Comparison of ENCODE assay signal across 7 mouse cellular contexts in genomic region chr4:155802741-155803339, GRCm38 (mm10). TPM values are rescaled to one million over a fixed set of nuclear protein-coding genes. Genes with fewer than 3 reads are reported as not detected.
DNase-seq lines count a peak whose midpoint lies in the region; ATAC-seq and TF ChIP-seq lines count a peak whose summit lies in the region.

Gene Mrpl20 (plus strand): TSS chr4:155802878.

- peak within 1 kb of the TSS; percentile 87 for H3K27ac ChIP-seq in embryonic facial prominence, embryonic 10.5 days (replicated peaks)
- peak within 1 kb of the TSS; percentile 46; the same call in 1 of the 2 replicates for H3K27ac ChIP-seq in heart, embryonic 11.5 days (ENCODE audit: low read depth, low read length)
- peak within 1 kb of the TSS; percentile 80 for H3K27ac ChIP-seq in midbrain, embryonic 15.5 days

- H3K79me2 ChIP-seq in C2C12 (ENCODE audit: control insufficient read depth, insufficient read depth) = peaks cover 44% of the 10 kb centered on the region

- H3K4me2 ChIP-seq in heart, embryonic 11.5 days = peak within 1 kb of the TSS; percentile 81
- H3K4me2 ChIP-seq in midbrain, embryonic 15.5 days = peak within 1 kb of the TSS; percentile 59

- H3K27me3 ChIP-seq in C2C12 (ENCODE audit: control insufficient read depth, insufficient read depth, insufficient read length) = no peaks in the 10 kb centered on the region
- no peaks in the 10 kb centered on the region for H3K27me3 ChIP-seq in embryonic facial prominence, embryonic 10.5 days (replicated peaks; ENCODE audit: low read depth, poor library complexity, severe bottlenecking)
- H3K27me3 ChIP-seq in heart, embryonic 11.5 days (ENCODE audit: control insufficient read depth, insufficient read depth, low read length) = no peaks in the 10 kb centered on the region; the same call in 1 of the 2 replicates
- H3K27me3 ChIP-seq in midbrain, embryonic 15.5 days (replicated peaks) = no peaks in the 10 kb centered on the region

- peak; percentile 14; the same call in 1 of the 2 replicates for ATAC-seq in heart, embryonic 11.5 days (replicated peaks; ENCODE audit: insufficient number of reproducible peaks, low FRiP score, low TSS enrichment)
- ATAC-seq in midbrain, embryonic 15.5 days (replicated peaks) = peak; percentile 59

- peaks cover 33% of the 10 kb centered on the region for H3K79me3 ChIP-seq in C2C12 (ENCODE audit: low read depth)

- H3K9ac ChIP-seq in heart, embryonic 11.5 days (ENCODE audit: low read depth, low read length) = peak within 1 kb of the TSS; percentile 94
- H3K9ac ChIP-seq in midbrain, embryonic 15.5 days = peak within 1 kb of the TSS; percentile 80

- H3K36me3 ChIP-seq in C2C12 (ENCODE audit: control insufficient read depth, insufficient read depth) = peaks cover 19% of the 10 kb centered on the region
- peaks cover 30% of the 10 kb centered on the region for H3K36me3 ChIP-seq in embryonic facial prominence, embryonic 10.5 days (replicated peaks)
- H3K36me3 ChIP-seq in heart, embryonic 11.5 days (ENCODE audit: control insufficient read depth, insufficient read depth, low read length) = peaks cover 4% of the 10 kb centered on the region
- peaks cover 6% of the 10 kb centered on the region for H3K36me3 ChIP-seq in midbrain, embryonic 15.5 days (replicated peaks)

- no peak for TF ChIP-seq CTCF in C2C12 (IDR thresholded peaks at IDR 0.05; ENCODE audit: control insufficient read depth, insufficient read depth, insufficient read length)

- peak; percentile 74 for DNase-seq in ES-CJ7 (ENCODE audit: low read depth, low spot score)
- peak; percentile 29 for DNase-seq in embryonic facial prominence, embryonic 10.5 days (ENCODE audit: low spot score)
- no peak for DNase-seq in left cerebral cortex, adult 8-10 months (ENCODE audit: low spot score in 2 of 2)
- no peak for DNase-seq in cerebellum, adult 11 months

- peaks cover 18% of the 10 kb centered on the region for H3K4me1 ChIP-seq in embryonic facial prominence, embryonic 10.5 days
- peaks cover 9% of the 10 kb centered on the region for H3K4me1 ChIP-seq in heart, embryonic 11.5 days (ENCODE audit: control insufficient read depth, insufficient read depth, low read length)
- peaks cover 22% of the 10 kb centered on the region for H3K4me1 ChIP-seq in midbrain, embryonic 15.5 days

- WGBS in embryonic facial prominence, embryonic 10.5 days = 9% methylated on average over 12 of the region's 12 CpGs
- WGBS in heart, embryonic 11.5 days (ENCODE audit: insufficient replicate concordance) = 9% methylated on average over 12 of the region's 12 CpGs
- 10% methylated on average over 12 of the region's 12 CpGs for WGBS in midbrain, embryonic 15.5 days

- no peaks in the 10 kb centered on the region for H3K9me3 ChIP-seq in embryonic facial prominence, embryonic 10.5 days
- H3K9me3 ChIP-seq in heart, embryonic 11.5 days (replicated peaks; ENCODE audit: control insufficient read depth, low read length) = no peaks in the 10 kb centered on the region
- no peaks in the 10 kb centered on the region for H3K9me3 ChIP-seq in midbrain, embryonic 15.5 days

- H3K4me3 ChIP-seq in C2C12 (ENCODE audit: insufficient read depth, poor library complexity, severe bottlenecking) = peak within 1 kb of the TSS; percentile 89
- peak within 1 kb of the TSS; percentile 98 for H3K4me3 ChIP-seq in embryonic facial prominence, embryonic 10.5 days
- H3K4me3 ChIP-seq in heart, embryonic 11.5 days (ENCODE audit: low read depth, low read length) = peak within 1 kb of the TSS; percentile 96
- peak within 1 kb of the TSS; percentile 87 for H3K4me3 ChIP-seq in midbrain, embryonic 15.5 days

- H3ac ChIP-seq in C2C12 (ENCODE audit: control insufficient read depth, insufficient read length, low read depth) = peak within 1 kb of the TSS; percentile 98

TF ChIP-seq in C2C12, 6 proteins besides CTCF, POLR2A, EP300 and RAD21:
- no peak for TF ChIP-seq FOSL1 (IDR thresholded peaks at IDR 0.05; ENCODE audit: insufficient read depth, low read length, poor library complexity, severe bottlenecking)
- no peak for TF ChIP-seq MAX (IDR thresholded peaks at IDR 0.05)
- no peak for TF ChIP-seq CEBPB (IDR thresholded peaks at IDR 0.05; ENCODE audit: low read depth)
- no peak for TF ChIP-seq MYOD1 (IDR thresholded peaks at IDR 0.05; ENCODE audit: control insufficient read depth, insufficient read length, low read depth)
- TF ChIP-seq USF1 (IDR thresholded peaks at IDR 0.05; ENCODE audit: low read depth) = no peak
- no peak for TF ChIP-seq MYOG (IDR thresholded peaks at IDR 0.05; ENCODE audit: control insufficient read depth, extremely low read depth, insufficient read length)
TF ChIP-seq in C2C12: peak in this region for 0.

RNA-seq across cellular contexts. Expression of gene Mrpl20, which starts in this region (rescaled TPM):
- 262 TPM for polyA plus RNA-seq in C2C12 (2012; fragmentation: generic; extraction: Trizol)
- polyA plus RNA-seq in embryonic facial prominence, embryonic 10.5 days (2016; fragmentation: Nextera tagmentation; extraction: Ambion mirVana) = 254 and 259 TPM in 2 replicates
- 152 and 166 TPM in 2 replicates for polyA plus RNA-seq in heart, embryonic 11.5 days (2014; fragmentation: Nextera tagmentation; extraction: Ambion mirVana)
- total RNA-seq in left cerebral cortex, adult 8-10 months (2022) = 10 to 100 TPM; 75.3 to 87.1 (median 84.7) TPM
- polyA plus RNA-seq in midbrain, embryonic 15.5 days (2015; fragmentation: Nextera tagmentation; extraction: Ambion mirVana) = 242 and 244 TPM in 2 replicates

Comparison
In these comparisons a context has a peak if more than half of its experiments do, and no peak if none do; other contexts are left out.
1. DNase-seq: peak in ES-CJ7 (single experiment) and embryonic facial prominence, embryonic 10.5 days (single experiment); none in left cerebral cortex, adult 8-10 months (0 of 2) and cerebellum, adult 11 months (single experiment).
2. Peak in every context shown above with its lines, with median percentiles within 50 percentile points of each other: H3K4me3 ChIP-seq and H3K27ac ChIP-seq.